Mouse (Mus musculus): ENCODE measurements around the gene Bfsp2. TPM values are rescaled to one million over a fixed set of nuclear protein-coding genes. Genes with fewer than 3 reads are reported as not detected.

Bfsp2 gene
- polyA plus RNA-seq, 1 experiment from 2014 or later = 1.8 TPM

DNA sequence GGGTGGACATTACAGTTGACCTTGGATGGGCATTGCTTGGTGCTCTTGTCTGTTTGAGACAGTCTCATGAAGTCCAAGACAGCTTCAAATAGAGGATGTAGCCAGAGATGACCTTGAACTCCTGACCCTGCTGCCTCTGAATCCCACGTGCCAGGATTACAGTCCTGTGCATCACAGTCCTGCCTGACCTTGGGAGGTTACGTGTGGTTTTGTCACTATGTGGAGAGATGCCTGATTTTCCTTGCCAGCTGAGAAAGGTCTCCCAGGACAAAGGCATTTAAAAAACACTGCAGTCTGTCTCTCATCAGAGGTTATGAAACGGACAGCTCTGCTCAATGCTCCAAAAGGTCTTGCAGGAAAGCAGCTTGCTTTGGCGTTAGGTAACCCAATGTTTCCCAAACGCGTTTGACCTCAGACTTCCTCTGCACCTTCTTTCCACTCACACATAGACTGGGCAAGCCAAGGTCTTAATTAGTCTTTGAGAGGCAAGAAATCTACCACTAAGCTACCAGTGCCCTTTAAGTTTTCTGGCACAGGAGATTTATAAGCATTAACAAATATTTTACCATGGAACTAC, 88.3 kb downstream of the Bfsp2 start:
- H3K36me3 ChIP-seq (ENCODE audit: poor library complexity, severe bottlenecking) = no peaks in the 10 kb centered on the region
- no peak overlapping the region for H3K9ac ChIP-seq
- H3K9me3 ChIP-seq (replicated peaks) = no peaks in the 10 kb centered on the region
- H3K4me2 ChIP-seq = no peak overlapping the region
- no peaks in the 10 kb centered on the region for H3K27me3 ChIP-seq
- H3K4me3 ChIP-seq = no peak overlapping the region
- no peak overlapping the region for H3K27ac ChIP-seq
- no peaks in the 10 kb centered on the region for H3K4me1 ChIP-seq
- no peak for ATAC-seq
- WGBS = 80% methylated on average over 6 of the region's 6 CpGs

DNA sequence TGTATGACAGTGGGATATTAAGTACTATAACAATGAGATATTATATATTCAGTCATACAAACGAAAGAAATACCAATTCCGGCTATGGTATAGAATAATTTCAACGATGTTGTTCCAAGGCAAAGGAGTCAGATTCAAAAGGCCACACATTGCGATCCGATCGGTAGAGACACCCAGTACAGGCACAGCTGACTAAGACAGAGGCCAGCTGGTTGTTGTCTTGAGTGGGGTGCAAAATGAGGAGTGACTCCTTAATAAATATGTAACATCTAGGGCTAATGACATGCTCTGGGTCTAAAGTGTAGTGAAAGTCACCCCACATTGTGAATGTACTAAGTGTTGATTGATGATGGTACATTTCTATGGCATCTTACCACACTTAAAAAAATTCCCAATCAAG, 91.0 kb downstream of the Bfsp2 start:
- no peaks in the 10 kb centered on the region for H3K27me3 ChIP-seq
- no peak overlapping the region for H3K4me3 ChIP-seq
- no peak overlapping the region for H3K9ac ChIP-seq
- H3K27ac ChIP-seq = no peak overlapping the region
- ATAC-seq = no peak
- H3K4me2 ChIP-seq = no peak overlapping the region
- H3K36me3 ChIP-seq (ENCODE audit: poor library complexity, severe bottlenecking) = no peaks in the 10 kb centered on the region
- H3K9me3 ChIP-seq (replicated peaks) = no peaks in the 10 kb centered on the region
- no peaks in the 10 kb centered on the region for H3K4me1 ChIP-seq
- WGBS = 97% methylated on average over 6 of the region's 6 CpGs

DNA sequence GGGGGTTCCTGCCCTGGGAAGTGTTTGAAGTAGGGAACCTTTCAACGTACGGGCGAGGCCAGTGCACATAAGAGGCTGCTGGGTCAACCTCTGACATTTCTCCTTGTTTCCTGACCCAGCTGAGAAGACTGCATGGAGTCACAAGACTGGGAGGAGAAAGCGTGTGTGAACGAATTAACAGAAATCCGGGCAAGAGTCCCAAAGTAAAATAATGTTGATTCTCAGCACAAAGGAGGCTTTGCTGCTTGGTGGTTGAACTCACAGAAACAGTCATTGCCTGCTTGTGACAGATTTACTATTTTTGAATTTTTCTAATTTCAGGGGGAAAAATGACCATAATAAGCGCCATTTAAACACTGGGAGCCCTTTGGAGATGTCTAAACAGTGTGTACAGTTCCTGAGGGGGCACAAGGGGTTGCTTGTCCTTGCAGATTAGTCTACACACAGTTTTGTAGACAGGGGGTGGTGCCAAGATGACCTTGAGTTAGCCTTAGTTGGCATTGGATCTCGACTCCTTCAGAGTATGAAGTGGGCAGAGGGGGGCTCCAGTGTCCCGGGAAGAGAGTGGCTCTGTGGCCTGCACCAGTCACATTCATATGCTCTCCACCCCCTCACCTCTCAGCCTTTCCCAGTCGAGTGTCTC, 93.1 kb downstream of the Bfsp2 start:
- Histone ChIP-seq H3K9ac (no peak overlapping the region), H3K4me1 (no peaks in the 10 kb centered on the region), H3K27me3 (no peaks in the 10 kb centered on the region), H3K4me3 (no peak overlapping the region), H3K27ac (no peak overlapping the region), H3K36me3 (ENCODE audit: poor library complexity, severe bottlenecking) (no peaks in the 10 kb centered on the region), H3K4me2 (no peak overlapping the region), H3K9me3 (replicated peaks) (no peaks in the 10 kb centered on the region)
- no peak for ATAC-seq
- WGBS = 70% methylated on average over 10 of the region's 10 CpGs

DNA sequence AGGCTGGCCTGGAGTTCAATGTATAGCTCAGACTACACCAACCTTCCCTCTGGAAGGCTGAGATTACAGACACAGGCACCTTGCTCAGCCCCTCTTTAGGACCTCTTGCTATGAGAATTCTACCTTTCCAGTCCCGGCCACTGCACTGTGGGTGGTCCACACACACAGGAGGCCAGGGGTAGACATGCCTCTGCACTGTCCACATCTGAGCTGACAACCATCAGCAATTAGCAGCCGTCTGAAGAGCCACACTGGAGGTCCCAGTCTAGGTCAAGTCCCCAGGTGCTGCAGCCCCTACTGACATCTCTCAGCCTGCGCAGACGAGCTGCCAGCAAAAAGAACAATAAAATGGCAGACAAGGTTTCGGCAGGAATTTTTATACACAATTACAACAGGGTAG, 93.6 kb downstream of the Bfsp2 start:
- no peaks in the 10 kb centered on the region for H3K4me1 ChIP-seq
- no peak for ATAC-seq
- H3K9me3 ChIP-seq (replicated peaks) = no peaks in the 10 kb centered on the region
- 44% methylated on average over 5 of the region's 5 CpGs for WGBS
- no peaks in the 10 kb centered on the region for H3K27me3 ChIP-seq
- H3K36me3 ChIP-seq (ENCODE audit: poor library complexity, severe bottlenecking) = no peaks in the 10 kb centered on the region
- no peak overlapping the region for H3K9ac ChIP-seq
- H3K4me3 ChIP-seq = no peak overlapping the region
- H3K4me2 ChIP-seq = no peak overlapping the region
- no peak overlapping the region for H3K27ac ChIP-seq

DNA sequence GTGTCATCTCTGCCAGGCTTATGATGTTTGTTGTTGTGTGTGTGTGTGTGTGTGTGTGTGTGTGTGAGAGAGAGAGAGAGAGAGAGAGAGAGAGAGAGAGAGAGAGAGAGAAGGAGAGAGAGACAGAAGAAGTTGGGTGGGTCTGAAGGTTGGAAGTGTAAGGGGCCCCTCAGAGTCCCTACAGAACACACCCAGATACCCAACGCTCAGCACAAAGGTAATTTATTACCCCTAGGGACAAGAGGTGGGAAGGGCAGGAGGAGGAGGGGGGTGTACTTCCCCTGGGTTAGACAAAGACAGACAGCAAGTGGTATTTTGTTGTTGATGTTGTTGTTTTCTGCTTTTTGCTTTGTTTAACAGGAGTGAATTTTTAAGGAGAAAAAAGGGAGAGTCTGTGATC, 94.6 kb downstream of the Bfsp2 start:
- no peaks in the 10 kb centered on the region for H3K9me3 ChIP-seq (replicated peaks)
- H3K36me3 ChIP-seq (ENCODE audit: poor library complexity, severe bottlenecking) = no peaks in the 10 kb centered on the region
- no peak overlapping the region for H3K4me2 ChIP-seq
- no peak overlapping the region for H3K9ac ChIP-seq
- WGBS = 20% methylated on average over 1 of the region's 1 CpGs
- H3K27ac ChIP-seq = no peak overlapping the region
- no peak for ATAC-seq
- H3K4me1 ChIP-seq = no peaks in the 10 kb centered on the region
- H3K27me3 ChIP-seq = no peaks in the 10 kb centered on the region
- H3K4me3 ChIP-seq = no peak overlapping the region

DNA sequence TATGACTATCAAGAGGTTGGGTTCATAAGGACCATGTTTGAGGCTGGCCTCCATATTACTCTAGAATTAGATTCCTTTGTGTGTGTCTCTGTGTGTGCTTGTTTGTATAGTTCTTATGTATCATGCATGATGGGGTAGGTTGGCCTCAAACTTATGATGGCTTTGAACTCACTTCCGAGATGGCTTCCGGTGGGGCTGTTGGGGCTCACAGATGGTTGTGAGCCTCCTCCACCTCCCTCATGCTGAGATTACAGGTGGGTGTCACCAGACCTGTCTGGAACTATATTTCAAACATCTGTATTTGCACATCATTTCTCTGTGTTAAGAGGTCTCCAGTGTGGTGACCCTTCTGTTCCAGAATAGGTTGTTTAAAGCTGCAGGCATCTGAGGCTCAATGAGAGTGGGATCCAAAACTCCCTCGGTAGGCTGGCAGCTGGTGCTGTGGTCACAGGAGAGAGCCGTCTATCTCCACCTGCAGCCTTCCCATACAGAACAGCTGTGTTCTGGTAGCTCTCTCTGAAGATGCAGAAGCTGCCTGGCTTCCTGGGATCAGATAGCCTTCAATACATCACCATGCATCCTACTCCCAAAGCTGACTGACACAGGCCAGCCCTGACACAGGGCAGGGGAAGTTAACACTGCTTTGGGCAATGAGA, 96.0 kb downstream of the Bfsp2 start:
- 94% methylated on average over 4 of the region's 4 CpGs for WGBS
- H3K27ac ChIP-seq = no peak overlapping the region
- no peaks in the 10 kb centered on the region for H3K27me3 ChIP-seq
- H3K4me1 ChIP-seq = no peaks in the 10 kb centered on the region
- no peak for ATAC-seq
- H3K9me3 ChIP-seq (replicated peaks) = no peaks in the 10 kb centered on the region
- no peak overlapping the region for H3K9ac ChIP-seq
- H3K36me3 ChIP-seq (ENCODE audit: poor library complexity, severe bottlenecking) = no peaks in the 10 kb centered on the region
- H3K4me3 ChIP-seq = no peak overlapping the region
- no peak overlapping the region for H3K4me2 ChIP-seq

DNA sequence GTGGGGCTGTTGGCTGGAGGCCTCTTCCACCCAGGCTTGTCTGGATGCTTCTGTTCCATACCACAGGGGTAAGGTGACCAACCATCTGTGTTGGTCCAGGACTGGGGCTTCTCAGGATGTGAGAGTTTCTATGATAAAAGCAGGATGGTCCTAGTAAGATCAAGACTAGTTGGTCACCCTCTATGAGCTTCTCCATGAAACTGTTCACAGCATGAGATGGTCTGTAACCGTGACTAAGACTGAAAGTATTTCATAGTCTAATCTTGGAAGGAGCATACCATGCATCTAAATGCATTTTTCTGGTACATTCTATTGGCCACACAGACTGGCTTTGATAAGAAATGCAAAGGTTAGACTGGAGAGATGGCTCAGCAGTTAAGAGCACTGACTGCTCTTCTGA, 96.6 kb downstream of the Bfsp2 start:
- no peaks in the 10 kb centered on the region for H3K9me3 ChIP-seq (replicated peaks)
- no peak for ATAC-seq
- no peak overlapping the region for H3K4me3 ChIP-seq
- no peak overlapping the region for H3K27ac ChIP-seq
- H3K4me2 ChIP-seq = no peak overlapping the region
- no peak overlapping the region for H3K9ac ChIP-seq
- no peaks in the 10 kb centered on the region for H3K36me3 ChIP-seq (ENCODE audit: poor library complexity, severe bottlenecking)
- 95% methylated on average over 1 of the region's 1 CpGs for WGBS
- H3K4me1 ChIP-seq = no peaks in the 10 kb centered on the region
- no peaks in the 10 kb centered on the region for H3K27me3 ChIP-seq

DNA sequence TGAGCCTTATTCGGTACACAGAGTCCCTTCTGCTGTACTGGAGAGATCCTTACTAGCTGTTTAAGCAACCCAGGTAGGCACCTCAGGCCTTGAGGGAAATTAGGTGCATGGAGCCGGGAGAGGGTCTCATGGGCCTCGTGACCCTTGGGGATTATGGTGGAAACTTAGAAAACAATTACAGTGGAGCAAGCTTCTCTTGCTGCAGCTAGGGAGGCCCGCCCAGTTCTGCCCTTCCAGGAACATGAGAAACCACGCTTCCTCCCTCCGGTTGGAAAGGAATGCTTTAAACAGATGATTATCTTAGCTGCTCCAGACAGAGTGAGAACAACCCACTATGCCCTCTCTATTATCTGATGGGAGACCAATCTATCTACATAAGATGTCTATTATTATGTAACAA, 97.2 kb downstream of the Bfsp2 start:
- Histone ChIP-seq H3K4me1 (no peaks in the 10 kb centered on the region), H3K36me3 (ENCODE audit: poor library complexity, severe bottlenecking) (no peaks in the 10 kb centered on the region), H3K27me3 (no peaks in the 10 kb centered on the region), H3K9me3 (replicated peaks) (no peaks in the 10 kb centered on the region), H3K4me3 (no peak overlapping the region), H3K9ac (no peak overlapping the region), H3K4me2 (no peak overlapping the region), H3K27ac (no peak overlapping the region)
- WGBS = 79% methylated on average over 6 of the region's 6 CpGs
- no peak for ATAC-seq

DNA sequence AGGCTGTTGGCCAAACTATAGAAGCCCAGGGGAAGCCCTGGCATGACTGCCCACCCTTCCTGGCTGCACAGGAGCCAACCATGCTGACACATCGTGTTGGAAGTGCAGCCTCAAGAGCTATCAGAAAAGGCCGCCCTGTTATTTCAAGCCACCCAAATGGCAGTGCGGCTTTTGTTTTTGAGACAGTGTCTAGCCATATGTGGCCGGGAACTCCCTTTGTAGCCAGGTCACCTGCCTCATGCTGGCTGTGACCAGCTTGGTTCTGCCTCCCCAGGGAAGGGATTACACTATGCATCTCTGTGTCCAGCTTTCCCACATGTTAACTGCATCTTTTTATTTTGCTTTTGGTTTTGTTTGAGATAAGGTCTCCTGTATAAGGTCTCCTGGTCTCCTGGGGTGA, 99.7 kb downstream of the Bfsp2 start:
- Histone ChIP-seq H3K9me3 (replicated peaks) (no peaks in the 10 kb centered on the region), H3K9ac (no peak overlapping the region), H3K27ac (no peak overlapping the region), H3K27me3 (no peaks in the 10 kb centered on the region), H3K4me2 (no peak overlapping the region), H3K4me3 (no peak overlapping the region), H3K4me1 (no peaks in the 10 kb centered on the region), H3K36me3 (ENCODE audit: poor library complexity, severe bottlenecking) (no peaks in the 10 kb centered on the region)
- 73% methylated on average over 4 of the region's 4 CpGs for WGBS
- no peak for ATAC-seq

DNA sequence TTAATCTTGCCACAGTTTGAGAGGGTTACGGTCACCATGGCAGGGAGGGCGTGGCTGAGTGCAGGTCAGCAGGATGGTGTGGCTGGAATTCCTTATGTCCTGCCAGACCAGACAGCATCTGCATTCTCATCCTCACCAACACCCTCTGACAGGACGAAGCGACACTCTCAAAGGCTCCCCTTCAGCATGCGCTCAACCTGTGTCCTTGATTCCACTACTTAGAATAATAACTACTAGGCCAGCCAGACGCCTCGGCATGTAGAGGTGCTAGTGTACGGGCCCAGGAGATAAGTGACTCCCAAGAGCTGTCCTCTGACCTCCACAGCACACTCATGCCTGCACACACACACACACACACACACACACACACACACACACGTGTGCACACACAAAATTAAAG, 101.0 kb downstream of the Bfsp2 start:
- Histone ChIP-seq H3K4me2 (no peak overlapping the region), H3K4me3 (no peak overlapping the region), H3K27me3 (no peaks in the 10 kb centered on the region), H3K36me3 (ENCODE audit: poor library complexity, severe bottlenecking) (no peaks in the 10 kb centered on the region), H3K4me1 (no peaks in the 10 kb centered on the region), H3K9ac (no peak overlapping the region), H3K27ac (no peak overlapping the region), H3K9me3 (replicated peaks) (no peaks in the 10 kb centered on the region)
- WGBS = 78% methylated on average over 9 of the region's 9 CpGs
- no peak for ATAC-seq

DNA sequence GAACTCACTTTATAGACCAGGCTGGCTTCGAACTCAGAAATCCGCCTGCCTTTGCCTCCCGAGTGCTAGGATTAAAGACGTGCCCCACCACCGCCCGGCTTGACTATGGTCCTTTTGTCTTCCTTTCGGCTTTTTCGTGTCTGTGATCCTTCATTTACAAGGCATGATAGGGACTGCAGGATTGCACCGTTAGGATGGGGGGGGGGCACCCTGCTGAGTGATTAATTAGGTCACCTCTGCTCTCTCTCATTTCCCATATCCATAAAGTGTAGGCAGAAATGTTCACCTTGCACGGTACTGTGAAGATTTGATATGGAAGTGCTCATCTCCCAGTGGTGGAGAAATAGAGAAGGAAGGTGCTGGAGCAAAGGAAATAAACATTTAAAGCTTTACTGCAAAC, 101.5 kb downstream of the Bfsp2 start:
- ATAC-seq = no peak
- Histone ChIP-seq H3K9me3 (replicated peaks) (no peaks in the 10 kb centered on the region), H3K9ac (no peak overlapping the region), H3K27me3 (no peaks in the 10 kb centered on the region), H3K27ac (no peak overlapping the region), H3K4me1 (no peaks in the 10 kb centered on the region), H3K4me2 (no peak overlapping the region), H3K36me3 (ENCODE audit: poor library complexity, severe bottlenecking) (no peaks in the 10 kb centered on the region), H3K4me3 (no peak overlapping the region)
- WGBS = 45% methylated on average over 10 of the region's 10 CpGs

DNA sequence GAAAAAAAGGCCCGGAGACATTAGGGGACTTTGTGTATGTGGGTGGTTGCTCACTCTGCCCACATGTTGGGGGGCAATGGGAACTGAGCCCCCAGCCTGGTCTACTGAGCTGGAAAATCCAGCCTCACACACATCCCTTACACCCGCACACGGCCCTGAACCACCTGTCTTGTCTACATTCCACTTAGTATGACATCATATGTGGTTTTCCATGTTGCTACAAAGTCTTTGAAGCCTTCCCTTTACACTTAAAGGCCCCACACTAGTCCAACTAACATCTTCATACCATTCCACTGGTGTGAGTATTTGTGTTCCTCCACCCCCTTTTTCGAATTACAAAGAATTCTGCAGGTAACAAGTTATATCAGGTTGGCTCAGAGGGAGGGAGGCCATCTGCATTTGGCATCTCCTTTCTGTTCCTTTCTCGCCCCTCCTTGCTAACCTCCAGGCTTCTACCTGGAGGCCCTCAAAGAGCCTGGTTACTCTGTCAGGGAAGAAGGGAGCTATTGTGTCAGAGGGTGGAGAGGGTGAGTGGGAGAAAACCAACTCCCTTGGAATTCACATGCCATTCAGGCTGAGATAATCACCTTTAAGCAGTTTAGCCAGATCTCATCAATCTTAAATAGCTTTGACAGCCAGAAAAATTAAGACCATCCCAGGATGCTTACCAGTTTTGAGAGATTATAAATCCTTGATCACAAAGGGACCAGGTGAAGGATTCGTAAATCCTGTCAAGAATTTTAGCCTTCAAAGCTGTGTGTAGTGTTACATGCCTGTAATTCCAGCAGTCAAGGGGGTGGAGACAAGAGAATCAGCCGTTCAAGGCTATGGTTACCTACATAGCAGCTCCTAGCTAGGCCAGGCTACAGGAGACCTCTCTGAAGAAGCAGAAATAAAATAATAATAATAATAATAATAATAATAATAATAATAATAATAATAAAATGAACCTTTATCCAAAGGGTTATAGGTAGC, 103.6 kb downstream of the Bfsp2 start:
- no peaks in the 10 kb centered on the region for H3K27me3 ChIP-seq
- H3K36me3 ChIP-seq (ENCODE audit: poor library complexity, severe bottlenecking) = no peaks in the 10 kb centered on the region
- ATAC-seq = no peak
- H3K27ac ChIP-seq = no peak overlapping the region
- no peaks in the 10 kb centered on the region for H3K9me3 ChIP-seq (replicated peaks)
- WGBS = 67% methylated on average over 7 of the region's 7 CpGs
- H3K4me2 ChIP-seq = no peak overlapping the region
- no peaks in the 10 kb centered on the region for H3K4me1 ChIP-seq
- H3K9ac ChIP-seq = no peak overlapping the region
- H3K4me3 ChIP-seq = no peak overlapping the region
